Mouse (Mus musculus) brain, embryonic 14.5 days (tissue): Measurements from ENCODE around the gene Mthfd1l.

Experiments
- CTCF ChIP-seq: fragments of 200-500 bp; IDR thresholded peaks from 2 replicates; pipeline ENCODE4 v1.5.1; 2012; ENCODE audit warnings: inconsistent platforms, mild to moderate bottlenecking, moderate library complexity, borderline replicate concordance; ENCODE audit not compliant: insufficient read depth, insufficient read length; ENCODE audit errors: extremely low read depth
- POLR2A ChIP-seq: fragments of 200-500 bp; IDR thresholded peaks from 2 replicates; pipeline ENCODE4 v1.6.1; 2012; ENCODE audit warnings: mild to moderate bottlenecking, inconsistent platforms, borderline replicate concordance; ENCODE audit not compliant: poor library complexity, insufficient read depth, insufficient read length, severe bottlenecking; ENCODE audit errors: extremely low read depth

DNA sequence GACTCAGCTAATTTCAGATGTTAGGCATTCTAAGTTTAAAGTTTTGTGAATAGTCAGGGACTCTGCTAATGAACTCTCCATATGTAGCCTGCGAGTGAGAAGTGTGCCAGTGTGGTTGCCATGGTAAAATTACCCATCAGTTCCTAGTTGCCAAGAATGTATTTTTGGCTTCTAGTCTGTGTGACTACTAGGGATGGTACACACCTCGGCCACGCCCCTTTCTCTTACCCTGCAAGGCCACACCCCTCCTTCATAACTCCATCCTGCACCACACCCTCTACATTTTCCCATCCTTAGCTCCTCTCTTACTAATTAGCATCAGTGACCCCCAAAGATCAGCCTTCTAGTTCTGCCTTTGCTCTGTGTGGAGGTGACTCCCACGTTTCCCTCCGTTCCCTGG, 29.8 kb downstream of the Mthfd1l start:
- TF ChIP-seq CTCF (no peak), POLR2A (no peak)
